Mouse (Mus musculus) inflammation-experienced regulatory T-cells, adult 6 months (primary cell): ENCODE data around the gene Zdhhc25. TPM values are rescaled to one million over a fixed set of nuclear protein-coding genes. Genes with fewer than 3 reads are reported as not detected.

Experiments
- ATAC-seq: one replicate; pipeline ENCODE4 v1.8.0; 2017
- polyA plus RNA-seq, 3 experiments: library from polyadenylated mRNA; unstranded; fragments of 100-300 nt; shearing (Covaris generic); gene quantifications; one replicate each; pipeline ENCODE4 v1.2.1; 2017

The Zdhhc25 gene
- polyA plus RNA-seq, 3 experiments from 2014 or later = not detected

- no peak for ATAC-seq
Observed at GRCm38 (mm10) chr15:88628801-88629356, 28.8 kb downstream of the Zdhhc25 start.

- ATAC-seq = no peak
Observed at GRCm38 (mm10) chr15:88635205-88635604, 35.1 kb downstream of the Zdhhc25 start.

GRCm38 (mm10) chr15:88651019-88651418 is 50.9 kb downstream of the Zdhhc25 start:
- ATAC-seq = no peak

Other genes with a start within 250 kb of the Zdhhc25 start
- gene Brd1, start 133.9 kb downstream of the Zdhhc25 start, polyA plus RNA-seq = 10 to 100 TPM; 15.8 to 21.7 (median 20.6) TPM
- gene Zbed4, start 151.4 kb downstream of the Zdhhc25 start, polyA plus RNA-seq = 1 to 10 TPM; 4.1 to 7.6 (median 5.8) TPM
- 10 to 100 TPM; 12.8 to 22.4 (median 15.8) TPM for gene Alg12, start 219.0 kb downstream of the Zdhhc25 start, polyA plus RNA-seq
- gene Creld2, start 219.3 kb downstream of the Zdhhc25 start, polyA plus RNA-seq = 10 to 100 TPM; 22.9 to 40.9 (median 28.4) TPM